Mouse (Mus musculus) embryonic facial prominence, embryonic 15.5 days (tissue): ENCODE data around the gene Opcml. TPM values are rescaled to one million over a fixed set of nuclear protein-coding genes. Genes with fewer than 3 reads are reported as not detected.

Experiments used
- ATAC-seq: fragments of 200-750 bp; cut with Nextera tagmentation; 2 replicates; pipeline ENCODE4 v1.8.0; 2017; ENCODE audit warnings: low read depth, moderate TSS enrichment; ENCODE audit not compliant: insufficient number of reproducible peaks, low FRiP score, low TSS enrichment
- H3K27ac ChIP-seq: fragments of 300-500 bp; sonication (generic); replicated peaks from 2 replicates; pipeline ENCODE4 v1.5.1; 2015; ENCODE audit warnings: mild to moderate bottlenecking, inconsistent platforms
- H3K27me3 ChIP-seq: fragments of 300-500 bp; sonication (generic); 2 replicates; pipeline ENCODE4 v1.6.1; 2015; ENCODE audit warnings: inconsistent platforms
- H3K36me3 ChIP-seq: fragments of 300-500 bp; sonication (generic); 2 replicates; pipeline ENCODE4 v1.6.1; 2015; ENCODE audit warnings: mild to moderate bottlenecking, inconsistent platforms
- H3K4me1 ChIP-seq: fragments of 300-500 bp; sonication (generic); 2 replicates; pipeline ENCODE4 v1.6.1; 2015; ENCODE audit warnings: inconsistent platforms
- H3K4me2 ChIP-seq: fragments of 300-500 bp; sonication (generic); replicated peaks from 2 replicates; pipeline ENCODE4 v1.6.1; 2015; ENCODE audit warnings: mild to moderate bottlenecking, inconsistent platforms
- H3K4me3 ChIP-seq: fragments of 300-500 bp; sonication (generic); replicated peaks from 2 replicates; pipeline ENCODE4 v1.5.1; 2015; ENCODE audit warnings: mild to moderate bottlenecking, inconsistent platforms
- H3K9ac ChIP-seq: fragments of 300-500 bp; sonication (generic); 2 replicates; pipeline ENCODE4 v1.6.1; 2015; ENCODE audit warnings: inconsistent platforms
- H3K9me3 ChIP-seq: fragments of 300-500 bp; sonication (generic); replicated peaks from 2 replicates; pipeline ENCODE4 v1.6.1; 2016; ENCODE audit warnings: inconsistent platforms
- WGBS: fragments of 180-500 bp; shearing (Covaris S2); methylation state at CpG from one replicate; pipeline ENCODE4 v1.1.7; 2015; 5-methylcytosine and 5-hydroxymethylcytosine counted together
- polyA plus RNA-seq: library from polyadenylated mRNA; unstranded; fragments of >200 nt; fragmentation: Nextera tagmentation; extraction: Ambion mirVana; gene quantifications from 2 replicates; pipeline ENCODE4 v1.2.1, GENCODE M21; 2015

The Opcml gene
- polyA plus RNA-seq, 1 experiment from 2014 or later = 5.7 TPM

DNA sequence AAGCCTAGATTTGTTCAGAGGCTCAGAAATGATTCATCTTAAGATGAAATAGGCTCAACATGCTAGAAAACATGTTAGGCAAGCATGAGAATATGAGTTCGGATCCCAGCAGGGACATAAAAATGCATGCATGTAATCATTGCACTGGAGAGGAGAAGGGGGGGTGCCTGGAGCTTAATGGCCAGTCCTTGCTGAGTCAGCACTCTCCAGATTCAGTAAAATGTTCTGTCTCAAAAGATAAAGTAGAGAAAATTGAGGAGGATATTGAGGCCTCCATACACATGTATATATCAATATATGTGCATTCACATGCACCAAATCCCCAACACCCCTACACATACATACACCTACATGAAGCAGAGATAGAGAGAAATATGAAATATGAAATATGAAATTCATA is 889.7 kb downstream of the Opcml start:
- WGBS = 97% methylated on average over 1 of the region's 1 CpGs
- ATAC-seq = no peak

DNA sequence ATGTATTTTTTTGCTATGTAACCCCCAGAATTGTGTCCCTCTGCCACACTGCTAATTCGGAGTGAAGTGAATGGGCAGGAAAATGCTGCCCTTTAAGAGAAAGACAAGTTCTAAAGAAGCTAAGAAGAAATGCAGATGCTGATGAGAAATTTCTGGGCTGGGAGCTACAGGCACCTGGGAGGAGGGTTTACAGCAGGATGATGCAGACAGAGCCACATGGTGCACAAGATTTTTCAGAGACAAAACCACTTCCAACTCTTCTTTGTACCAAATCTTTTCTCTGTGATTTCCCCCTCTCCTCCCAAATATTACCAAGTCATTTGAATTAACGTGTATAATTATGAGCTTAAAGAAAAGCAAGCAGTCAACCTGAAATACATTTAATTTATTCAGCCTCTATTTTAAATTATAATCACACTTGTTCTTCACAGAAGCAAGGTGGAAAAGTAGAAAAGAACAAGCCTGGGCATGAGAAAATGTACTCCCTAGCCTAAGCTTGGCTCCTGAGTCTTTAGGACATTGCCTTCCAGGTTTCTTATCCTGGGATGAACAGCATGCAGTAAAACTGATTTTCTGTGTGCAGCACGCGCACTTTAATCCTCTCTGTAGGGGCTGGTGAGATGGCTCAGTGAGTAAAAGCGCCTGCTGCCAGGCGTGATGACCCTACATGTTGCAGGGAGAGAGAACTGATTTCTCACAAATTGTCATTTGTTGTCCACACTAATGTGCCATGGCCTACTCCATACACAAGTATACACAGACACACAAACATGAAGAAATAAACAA is 890.9 kb downstream of the Opcml start:
- 62% methylated on average over 6 of the region's 6 CpGs for WGBS
- Histone ChIP-seq H3K27me3 (no peaks in the 10 kb centered on the region), H3K4me1 (no peaks in the 10 kb centered on the region), H3K9me3 (no peaks in the 10 kb centered on the region), H3K9ac (no peak overlapping the region), H3K27ac (no peak overlapping the region), H3K4me2 (no peak overlapping the region), H3K4me3 (no peak overlapping the region), H3K36me3 (no peaks in the 10 kb centered on the region)
- no peak for ATAC-seq

More for the DNA sequence above, 889.7 kb downstream of the Opcml start:
- Histone ChIP-seq H3K9ac (no peak overlapping the region), H3K27ac (no peak overlapping the region), H3K4me1 (no peaks in the 10 kb centered on the region), H3K4me2 (no peak overlapping the region), H3K27me3 (no peaks in the 10 kb centered on the region), H3K4me3 (no peak overlapping the region), H3K36me3 (no peaks in the 10 kb centered on the region), H3K9me3 (no peaks in the 10 kb centered on the region)

DNA sequence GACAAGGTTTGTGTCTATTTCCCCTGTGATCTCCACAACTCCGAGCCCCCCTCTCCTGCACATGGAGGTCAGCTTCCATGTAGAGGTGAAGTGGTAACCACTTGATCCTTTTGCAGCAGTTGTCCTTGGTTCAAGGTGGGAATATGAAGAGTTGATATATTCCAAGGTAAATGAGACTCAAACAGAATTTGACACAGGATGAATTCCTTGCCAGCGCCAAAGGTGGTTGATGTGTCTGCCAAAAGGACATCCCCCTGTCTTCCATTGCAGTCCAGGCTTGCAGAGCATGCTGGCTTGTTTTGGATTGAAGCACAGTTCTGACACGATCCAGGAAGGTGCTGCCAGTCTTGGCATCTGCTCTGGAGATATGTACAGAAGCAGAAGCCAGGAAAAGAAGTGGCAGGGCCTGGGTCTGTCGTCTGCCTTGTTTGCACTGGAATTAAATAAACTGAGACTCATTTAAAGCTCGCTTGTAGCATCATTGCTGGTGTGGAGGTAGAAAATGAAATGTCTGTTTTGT is 893.4 kb downstream of the Opcml start:
- Histone ChIP-seq H3K9ac (no peak overlapping the region), H3K4me2 (no peak overlapping the region), H3K4me1 (no peaks in the 10 kb centered on the region), H3K9me3 (no peaks in the 10 kb centered on the region), H3K36me3 (no peaks in the 10 kb centered on the region), H3K27ac (no peak overlapping the region), H3K27me3 (no peaks in the 10 kb centered on the region), H3K4me3 (no peak overlapping the region)
- WGBS = 77% methylated on average over 5 of the region's 5 CpGs
- no peak for ATAC-seq

DNA sequence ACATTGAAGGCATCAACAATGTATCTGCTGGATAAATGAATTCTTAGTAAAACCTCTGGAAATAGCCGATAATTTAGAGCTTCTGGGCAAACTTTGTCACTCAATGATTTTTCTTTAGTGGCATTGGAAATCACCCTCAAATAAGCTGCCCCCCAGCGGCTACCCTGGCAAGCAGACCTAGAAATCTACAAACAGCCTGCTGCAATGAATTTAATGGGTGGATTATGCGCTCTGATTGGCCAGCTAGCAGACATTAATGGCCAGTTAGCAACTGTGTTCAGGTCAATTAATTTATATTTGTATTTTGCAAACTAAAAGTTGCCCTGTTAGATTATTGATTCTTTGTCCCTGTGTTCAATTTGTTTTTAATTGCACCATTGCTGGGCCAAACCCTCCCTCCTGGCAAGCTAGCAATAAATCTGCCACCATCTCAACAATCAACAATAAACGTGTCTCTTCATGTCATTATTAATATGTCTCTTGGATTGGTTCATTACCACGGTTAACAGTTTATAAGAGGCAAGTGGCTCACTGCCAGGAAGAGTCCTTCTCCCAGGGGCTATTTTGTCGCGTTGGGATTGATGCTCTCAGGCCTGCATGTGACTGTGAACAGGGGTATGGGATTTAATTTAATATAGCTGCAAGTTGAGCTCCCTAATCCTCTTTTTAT is 896.5 kb downstream of the Opcml start:
- H3K27ac ChIP-seq = no peak overlapping the region
- no peak overlapping the region for H3K4me2 ChIP-seq
- H3K27me3 ChIP-seq = no peaks in the 10 kb centered on the region
- no peaks in the 10 kb centered on the region for H3K4me1 ChIP-seq
- WGBS = 60% methylated on average over 7 of the region's 7 CpGs
- H3K36me3 ChIP-seq = no peaks in the 10 kb centered on the region
- H3K9ac ChIP-seq = no peak overlapping the region
- ATAC-seq = no peak
- no peak overlapping the region for H3K4me3 ChIP-seq
- H3K9me3 ChIP-seq = no peaks in the 10 kb centered on the region

DNA sequence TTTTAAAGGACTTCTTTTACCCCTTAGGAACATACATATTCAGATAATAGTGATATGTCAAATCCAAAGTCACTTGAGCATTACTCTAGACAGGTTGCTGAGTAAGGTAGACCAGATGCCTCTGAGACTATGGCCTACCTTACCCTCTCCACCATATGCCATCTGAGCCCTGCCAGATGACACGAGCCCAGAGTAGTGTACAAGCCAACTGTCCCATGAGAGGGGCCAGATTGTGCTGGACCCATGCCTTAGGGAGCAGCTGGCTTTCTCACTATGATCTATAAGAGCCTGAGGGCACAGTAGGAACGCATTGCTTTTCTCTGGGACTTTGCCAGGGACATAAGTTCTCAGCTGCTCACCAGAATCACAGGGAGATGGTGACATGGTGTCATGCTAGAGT is 899.6 kb downstream of the Opcml start:
- Histone ChIP-seq H3K36me3 (no peaks in the 10 kb centered on the region), H3K9ac (no peak overlapping the region), H3K9me3 (no peaks in the 10 kb centered on the region), H3K27me3 (no peaks in the 10 kb centered on the region), H3K4me2 (no peak overlapping the region), H3K27ac (no peak overlapping the region), H3K4me1 (no peaks in the 10 kb centered on the region), H3K4me3 (no peak overlapping the region)
- no peak for ATAC-seq
- WGBS = 72% methylated on average over 2 of the region's 2 CpGs

DNA sequence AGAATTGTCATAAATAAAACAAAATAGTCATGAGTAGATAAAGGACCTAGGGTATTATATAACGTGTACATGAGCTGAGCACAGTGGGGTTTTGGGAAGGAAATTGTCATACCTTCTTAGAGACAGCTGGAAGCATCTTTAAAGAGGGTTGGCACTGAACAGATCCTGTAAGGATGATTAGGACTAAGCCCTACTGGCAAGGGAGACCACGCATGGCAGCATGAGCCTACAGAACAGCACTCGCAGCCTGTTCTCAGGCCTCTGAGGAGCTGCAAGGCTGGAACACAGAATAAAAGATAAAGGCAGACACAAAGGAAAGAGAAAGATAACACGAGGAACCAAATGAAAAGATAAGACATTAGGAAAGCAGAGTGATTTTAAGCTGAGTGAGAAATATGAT is 915.2 kb downstream of the Opcml start:
- no peak overlapping the region for H3K9ac ChIP-seq
- no peaks in the 10 kb centered on the region for H3K27me3 ChIP-seq
- H3K27ac ChIP-seq = no peak overlapping the region
- H3K4me1 ChIP-seq = no peaks in the 10 kb centered on the region
- no peak overlapping the region for H3K4me2 ChIP-seq
- no peaks in the 10 kb centered on the region for H3K36me3 ChIP-seq
- H3K9me3 ChIP-seq = no peaks in the 10 kb centered on the region
- no peak for ATAC-seq
- no peak overlapping the region for H3K4me3 ChIP-seq
- 79% methylated on average over 4 of the region's 4 CpGs for WGBS

- Histone ChIP-seq H3K9me3 (no peaks in the 10 kb centered on the region), H3K36me3 (no peaks in the 10 kb centered on the region), H3K27ac (no peak overlapping the region), H3K27me3 (no peaks in the 10 kb centered on the region), H3K9ac (no peak overlapping the region), H3K4me1 (no peaks in the 10 kb centered on the region), H3K4me2 (no peak overlapping the region), H3K4me3 (no peak overlapping the region)
- no peak for ATAC-seq
- 79% methylated on average over 2 of the region's 2 CpGs for WGBS
These were observed 924.0 kb downstream of the Opcml start for GRCm38 (mm10) chr9:28714544-28714943.

DNA sequence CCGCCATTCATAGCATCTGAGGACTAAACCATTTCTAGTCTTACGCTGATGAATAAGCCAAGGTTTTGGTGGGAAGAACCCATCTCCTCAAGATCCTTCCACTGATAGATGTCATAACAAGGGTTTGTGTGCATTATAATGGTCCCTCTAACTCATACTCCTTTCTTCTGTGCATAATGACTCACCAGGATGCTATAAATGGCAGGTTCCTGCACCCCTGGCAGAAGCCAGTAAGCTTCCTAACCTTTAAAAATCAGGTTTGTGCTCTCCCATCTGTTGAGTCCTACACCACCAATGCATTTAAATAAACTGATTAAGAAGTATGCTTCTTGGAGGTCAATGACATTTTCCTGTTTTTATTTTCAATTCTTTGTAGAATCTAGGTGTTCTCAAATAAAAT is 929.6 kb downstream of the Opcml start:
- WGBS = 85% methylated on average over 2 of the region's 2 CpGs
- no peak for ATAC-seq
- H3K36me3 ChIP-seq = no peaks in the 10 kb centered on the region

GRCm38 (mm10) chr9:28731811-28732602 is 941.4 kb downstream of the Opcml start:
- no peak overlapping the region for H3K9ac ChIP-seq
- no peak for ATAC-seq
- no peaks in the 10 kb centered on the region for H3K9me3 ChIP-seq
- H3K36me3 ChIP-seq = no peaks in the 10 kb centered on the region
- WGBS = 86% methylated on average over 10 of the region's 10 CpGs
- no peak overlapping the region for H3K4me2 ChIP-seq
- no peak overlapping the region for H3K4me3 ChIP-seq
- no peaks in the 10 kb centered on the region for H3K27me3 ChIP-seq
- H3K27ac ChIP-seq = no peak overlapping the region
- H3K4me1 ChIP-seq = no peaks in the 10 kb centered on the region

More for the DNA sequence above, 929.6 kb downstream of the Opcml start:
- no peaks in the 10 kb centered on the region for H3K4me1 ChIP-seq
- no peak overlapping the region for H3K9ac ChIP-seq
- H3K9me3 ChIP-seq = no peaks in the 10 kb centered on the region
- H3K27me3 ChIP-seq = no peaks in the 10 kb centered on the region
- no peak overlapping the region for H3K4me2 ChIP-seq
- no peak overlapping the region for H3K27ac ChIP-seq
- no peak overlapping the region for H3K4me3 ChIP-seq

DNA sequence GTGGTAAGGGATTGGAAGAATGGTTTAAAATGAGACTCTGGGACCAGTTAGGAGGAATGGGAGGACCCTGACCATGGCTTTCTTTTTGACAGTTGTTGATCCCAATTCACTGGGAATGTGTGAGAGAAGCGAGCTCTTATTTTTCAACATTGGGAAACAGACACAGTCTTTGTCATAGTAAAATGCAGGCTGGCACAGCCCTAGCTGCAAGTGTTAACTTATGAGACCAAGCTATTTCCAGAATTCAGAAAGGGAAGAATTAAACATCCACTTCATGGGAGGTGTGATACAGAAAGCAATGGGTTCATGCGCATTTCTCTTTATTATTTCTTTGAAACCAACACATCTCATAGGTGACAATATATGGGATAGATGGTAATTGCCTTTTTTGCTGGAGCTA is 947.4 kb downstream of the Opcml start:
- Histone ChIP-seq H3K4me1 (no peaks in the 10 kb centered on the region), H3K36me3 (no peaks in the 10 kb centered on the region), H3K4me3 (no peak overlapping the region), H3K27me3 (no peaks in the 10 kb centered on the region), H3K9me3 (no peaks in the 10 kb centered on the region), H3K9ac (no peak overlapping the region), H3K4me2 (no peak overlapping the region), H3K27ac (no peak overlapping the region)
- ATAC-seq = no peak
- 87% methylated on average over 2 of the region's 2 CpGs for WGBS

GRCm38 (mm10) chr9:28738451-28738860 is 947.9 kb downstream of the Opcml start:
- ATAC-seq = no peak
- H3K4me1 ChIP-seq = no peaks in the 10 kb centered on the region
- no peak overlapping the region for H3K4me3 ChIP-seq
- no peaks in the 10 kb centered on the region for H3K36me3 ChIP-seq
- no peak overlapping the region for H3K9ac ChIP-seq
- 31% methylated on average over 1 of the region's 1 CpGs for WGBS
- no peak overlapping the region for H3K27ac ChIP-seq
- H3K9me3 ChIP-seq = no peaks in the 10 kb centered on the region
- no peaks in the 10 kb centered on the region for H3K27me3 ChIP-seq
- H3K4me2 ChIP-seq = no peak overlapping the region
